Mouse (Mus musculus): ENCODE measurements around the gene Efnb1.

Gene Efnb1

GRCm38 (mm10) chrX:99153266-99153646 is 17.3 kb downstream of the Efnb1 start:
- no peak for DNase-seq (ENCODE audit: low read depth, low spot score)

- no peak for DNase-seq (ENCODE audit: low read depth, low spot score)
Measured at GRCm38 (mm10) chrX:99154358-99154757, 18.4 kb downstream of the Efnb1 start.

GRCm38 (mm10) chrX:99159020-99159419 is 23.1 kb downstream of the Efnb1 start:
- DNase-seq (ENCODE audit: low read depth, low spot score), result no peak

- DNase-seq (ENCODE audit: low read depth, low spot score), result no peak
Measured at GRCm38 (mm10) chrX:99164111-99164510, 28.2 kb downstream of the Efnb1 start.

GRCm38 (mm10) chrX:99164855-99165368 is 29.0 kb downstream of the Efnb1 start:
- DNase-seq (ENCODE audit: low read depth, low spot score), result no peak

- no peak for DNase-seq (ENCODE audit: low read depth, low spot score)
Measured at GRCm38 (mm10) chrX:99167014-99167413, 31.1 kb downstream of the Efnb1 start.

- no peak for DNase-seq (ENCODE audit: low read depth, low spot score)
Measured at GRCm38 (mm10) chrX:99167550-99167949, 31.6 kb downstream of the Efnb1 start.

- DNase-seq (ENCODE audit: low read depth, low spot score), result no peak
Measured at GRCm38 (mm10) chrX:99172301-99172700, 36.4 kb downstream of the Efnb1 start.

- DNase-seq (ENCODE audit: low read depth, low spot score), result no peak
Measured at GRCm38 (mm10) chrX:99185081-99185596, 49.2 kb downstream of the Efnb1 start.

- DNase-seq (ENCODE audit: low read depth, low spot score), result no peak
Measured at GRCm38 (mm10) chrX:99186497-99187435, 50.8 kb downstream of the Efnb1 start.

- DNase-seq (ENCODE audit: low read depth, low spot score), result no peak
Measured at GRCm38 (mm10) chrX:99191441-99192087, 55.6 kb downstream of the Efnb1 start.

GRCm38 (mm10) chrX:99196910-99197309 is 61.0 kb downstream of the Efnb1 start:
- DNase-seq (ENCODE audit: low read depth, low spot score), result no peak

GRCm38 (mm10) chrX:99198532-99198931 is 62.6 kb downstream of the Efnb1 start:
- no peak for DNase-seq (ENCODE audit: low read depth, low spot score)

Data from brain, embryonic 18.5 days (tissue).